Mouse (Mus musculus) lung, postnatal 0 days (tissue): ENCODE results near the gene Ralgapa2. TPM values are rescaled to one million over a fixed set of nuclear protein-coding genes. Genes with fewer than 3 reads are reported as not detected.

ENCODE experiments used
- ATAC-seq: fragments of 200-750 bp; cut with Nextera tagmentation; 2 replicates; pipeline ENCODE4 v1.8.0; 2017; ENCODE audit warnings: moderate library complexity
- DNase-seq: peaks from one replicate; pipeline ENCODE4 v3.0.0-alpha.2; 2016; ENCODE audit warnings: low spot score
- H3K27ac ChIP-seq: fragments of 300-500 bp; sonication (generic); 2 replicates; pipeline ENCODE4 v1.5.1; 2014; ENCODE audit warnings: antibody characterized with exemption, mild to moderate bottlenecking, low read length, mixed read lengths
- H3K27me3 ChIP-seq: fragments of 300-500 bp; sonication (generic); replicated peaks from 2 replicates; pipeline ENCODE4 v1.6.1; 2014; ENCODE audit warnings: low read length, mixed read lengths; ENCODE audit not compliant: insufficient read depth
- H3K36me3 ChIP-seq: fragments of 300-500 bp; sonication (generic); 2 replicates; pipeline ENCODE4 v1.6.1; 2014; ENCODE audit warnings: low read length, mixed read lengths; ENCODE audit not compliant: insufficient read depth
- H3K4me1 ChIP-seq: fragments of 300-500 bp; sonication (generic); 2 replicates; pipeline ENCODE4 v1.6.1; 2014; ENCODE audit warnings: antibody characterized with exemption, low read depth, low read length, mixed read lengths; ENCODE audit not compliant: insufficient read depth
- H3K4me2 ChIP-seq: fragments of 300-500 bp; sonication (generic); replicated peaks from 2 replicates; pipeline ENCODE4 v1.6.1; 2014; ENCODE audit warnings: low read depth, mild to moderate bottlenecking, low read length, moderate library complexity, mixed read lengths
- H3K4me3 ChIP-seq: fragments of 300-500 bp; sonication (generic); 2 replicates; pipeline ENCODE4 v1.5.1; 2014; ENCODE audit warnings: low read depth, low read length
- H3K9ac ChIP-seq: fragments of 300-500 bp; sonication (generic); replicated peaks from 2 replicates; pipeline ENCODE4 v1.6.1; 2014; ENCODE audit warnings: low read depth, mild to moderate bottlenecking
- H3K9me3 ChIP-seq: fragments of 300-500 bp; sonication (generic); 2 replicates; pipeline ENCODE4 v1.6.1; 2016; ENCODE audit warnings: low read length, mixed read lengths
- CTCF ChIP-seq: IDR thresholded peaks from 2 replicates; pipeline ENCODE4 v1.5.1; 2016; ENCODE audit warnings: antibody characterized with exemption, mild to moderate bottlenecking
- EP300 ChIP-seq: IDR thresholded peaks from 2 replicates; pipeline ENCODE4 v1.6.1; 2016; ENCODE audit warnings: antibody characterized with exemption, mild to moderate bottlenecking, control low read depth
- WGBS: fragments of 180-500 bp; shearing (Covaris S2); extraction: QIAGEN DNeasy Blood & Tissue Kit; methylation state at CpG from one replicate; pipeline ENCODE4 v1.1.7; 2014; 5-methylcytosine and 5-hydroxymethylcytosine counted together
- polyA plus RNA-seq: library from polyadenylated mRNA; unstranded; fragments of >200 nt; fragmentation: Nextera tagmentation; extraction: Ambion mirVana; gene quantifications from 2 replicates; pipeline ENCODE4 v1.2.1, GENCODE M21; 2015

Ralgapa2 gene
- polyA plus RNA-seq, 1 experiment from 2014 or later, result 9.1 TPM

GRCm38 (mm10) chr2:146524685-146525415, 12.7 kb upstream of the Ralgapa2 start:
- ATAC-seq (no peak; the same call in 1 of the 2 replicates), DNase-seq (no peak)
- Histone ChIP-seq H3K9me3 (no peaks in the 10 kb centered on the region), H3K4me1 (no peaks in the 10 kb centered on the region), H3K4me2 (no peak overlapping the region), H3K36me3 (no peaks in the 10 kb centered on the region), H3K27me3 (no peaks in the 10 kb centered on the region), H3K4me3 (no peak overlapping the region), H3K9ac (no peak overlapping the region), H3K27ac (no peak overlapping the region)
- TF ChIP-seq CTCF (no peak), EP300 (no peak)
- WGBS, result 61% methylated on average over 4 of the region's 4 CpGs

GRCm38 (mm10) chr2:146516894-146517293, 4.8 kb upstream of the Ralgapa2 start:
- H3K4me1 ChIP-seq, result no peaks in the 10 kb centered on the region
- no peak overlapping the region for H3K4me3 ChIP-seq
- no peak overlapping the region for H3K4me2 ChIP-seq
- 61% methylated on average over 2 of the region's 2 CpGs for WGBS
- no peaks in the 10 kb centered on the region for H3K9me3 ChIP-seq
- H3K36me3 ChIP-seq, result no peaks in the 10 kb centered on the region
- TF ChIP-seq CTCF (no peak), EP300 (no peak)
- H3K27me3 ChIP-seq, result no peaks in the 10 kb centered on the region
- no peak overlapping the region for H3K27ac ChIP-seq
- peak; percentile 67 for DNase-seq
- H3K9ac ChIP-seq, result no peak overlapping the region
- no peak for ATAC-seq

- no peaks in the 10 kb centered on the region for H3K27me3 ChIP-seq
- no peaks in the 10 kb centered on the region for H3K9me3 ChIP-seq
- DNase-seq (peak; percentile 72), ATAC-seq (no peak)
- no peak overlapping the region for H3K4me3 ChIP-seq
- H3K4me1 ChIP-seq, result no peaks in the 10 kb centered on the region
- H3K36me3 ChIP-seq, result no peaks in the 10 kb centered on the region
- no peak overlapping the region for H3K4me2 ChIP-seq
- H3K9ac ChIP-seq, result no peak overlapping the region
- 55% methylated on average over 2 of the region's 2 CpGs for WGBS
- H3K27ac ChIP-seq, result no peak overlapping the region
- TF ChIP-seq CTCF, result no peak
These were observed 2.9 kb upstream of the Ralgapa2 start for GRCm38 (mm10) chr2:146515081-146515480.

- Histone ChIP-seq H3K4me1 (no peaks in the 10 kb centered on the region), H3K27me3 (no peaks in the 10 kb centered on the region), H3K9ac (no peak overlapping the region), H3K9me3 (no peaks in the 10 kb centered on the region), H3K4me3 (no peak overlapping the region), H3K27ac (no peak overlapping the region), H3K36me3 (no peaks in the 10 kb centered on the region), H3K4me2 (peak overlapping the region; percentile 36)
- no peak for TF ChIP-seq CTCF
- TF ChIP-seq EP300, result 0 out of 2 replicates have a peak, but pooled peaks have one; percentile 20
- no peak for ATAC-seq
- DNase-seq, result peak; percentile 28
- 53% methylated on average over 2 of the region's 2 CpGs for WGBS
These were observed 407 bp upstream of the Ralgapa2 start for GRCm38 (mm10) chr2:146512581-146512920.

GRCm38 (mm10) chr2:146511401-146511865, 711 bp downstream of the Ralgapa2 start:
- H3K27me3 ChIP-seq, result no peaks in the 10 kb centered on the region
- peak overlapping the region; percentile 77 for H3K4me3 ChIP-seq
- peak overlapping the region; percentile 83 for H3K9ac ChIP-seq
- H3K4me2 ChIP-seq, result peak overlapping the region; percentile 84
- DNase-seq (peak; percentile 25), ATAC-seq (peak; percentile 5)
- H3K9me3 ChIP-seq, result no peaks in the 10 kb centered on the region
- H3K27ac ChIP-seq, result peak overlapping the region; percentile 73
- H3K36me3 ChIP-seq, result no peaks in the 10 kb centered on the region
- TF ChIP-seq CTCF (peak; percentile 19; the same call in 1 of the 2 replicates), EP300 (no peak)
- H3K4me1 ChIP-seq, result no peaks in the 10 kb centered on the region
- 2% methylated on average over 20 of the region's 22 CpGs for WGBS

- Histone ChIP-seq H3K36me3 (no peaks in the 10 kb centered on the region), H3K4me1 (no peaks in the 10 kb centered on the region), H3K4me2 (peak overlapping the region; percentile 84), H3K9ac (peak overlapping the region; percentile 8; the same call in 1 of the 2 replicates), H3K27ac (no peak overlapping the region), H3K4me3 (peak overlapping the region; percentile 77), H3K27me3 (no peaks in the 10 kb centered on the region), H3K9me3 (no peaks in the 10 kb centered on the region)
- no peak for ATAC-seq
- no peak for TF ChIP-seq EP300
- no peak for TF ChIP-seq CTCF
- DNase-seq, result no peak
- 23% methylated on average over 1 of the region's 1 CpGs for WGBS
These were observed 1.4 kb downstream of the Ralgapa2 start for GRCm38 (mm10) chr2:146510780-146511179.
